Mouse (Mus musculus) retina, adult 2 months (tissue): ENCODE results near the gene Htra2.

Source experiments
- DNase-seq: peaks from one replicate; pipeline ENCODE4 v3.0.0-alpha.2; 2012; ENCODE audit warnings: low read depth, low spot score

The Htra2 gene

DNA sequence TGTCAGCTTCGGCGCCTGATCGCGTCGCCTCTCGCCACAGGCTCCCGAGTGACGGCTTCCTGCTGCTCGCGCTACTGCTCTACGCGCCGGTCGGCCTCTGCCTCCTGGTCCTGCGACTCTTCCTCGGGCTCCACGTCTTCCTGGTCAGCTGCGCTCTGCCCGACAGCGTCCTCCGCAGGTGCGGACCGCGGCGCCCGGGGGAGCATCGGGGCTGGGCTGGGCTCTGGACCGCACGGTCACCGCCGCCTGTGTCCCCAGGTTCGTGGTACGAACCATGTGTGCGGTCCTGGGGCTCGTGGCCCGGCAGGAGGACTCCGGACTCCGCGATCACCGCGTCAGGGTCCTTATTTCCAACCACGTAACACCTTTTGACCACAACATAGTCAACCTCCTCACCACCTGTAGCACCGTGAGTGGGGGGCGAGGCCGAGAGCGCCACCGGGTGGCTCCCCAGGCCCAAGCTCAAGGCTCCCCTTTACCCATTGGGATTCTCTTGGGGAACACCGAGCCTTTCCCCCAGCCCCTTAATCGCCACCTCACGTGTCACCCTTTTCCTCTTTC is at the start of gene Htra2:
Htra2 (minus strand) TSS at position 403 of the 561 bp plus-strand sequence.
- no peak for DNase-seq

DNA sequence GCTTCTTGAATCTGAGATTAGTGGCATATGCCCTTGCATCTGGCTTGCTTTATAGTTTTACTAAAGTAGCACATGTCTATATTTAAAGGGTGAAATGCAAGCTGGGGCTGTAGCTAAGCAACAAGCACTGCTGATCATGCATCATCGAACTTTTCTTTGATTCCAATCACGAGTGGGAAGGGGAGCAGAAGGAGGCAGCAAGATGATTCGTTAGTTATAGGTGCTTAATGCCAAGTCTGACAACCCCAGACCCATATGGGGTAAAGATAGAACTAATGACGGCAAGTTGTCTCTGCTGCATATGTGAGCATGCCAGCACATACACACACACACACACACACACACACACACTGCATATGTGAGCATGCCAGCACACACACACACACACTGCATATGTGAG is 49.1 kb upstream of the Htra2 start:
- DNase-seq: no peak

DNA sequence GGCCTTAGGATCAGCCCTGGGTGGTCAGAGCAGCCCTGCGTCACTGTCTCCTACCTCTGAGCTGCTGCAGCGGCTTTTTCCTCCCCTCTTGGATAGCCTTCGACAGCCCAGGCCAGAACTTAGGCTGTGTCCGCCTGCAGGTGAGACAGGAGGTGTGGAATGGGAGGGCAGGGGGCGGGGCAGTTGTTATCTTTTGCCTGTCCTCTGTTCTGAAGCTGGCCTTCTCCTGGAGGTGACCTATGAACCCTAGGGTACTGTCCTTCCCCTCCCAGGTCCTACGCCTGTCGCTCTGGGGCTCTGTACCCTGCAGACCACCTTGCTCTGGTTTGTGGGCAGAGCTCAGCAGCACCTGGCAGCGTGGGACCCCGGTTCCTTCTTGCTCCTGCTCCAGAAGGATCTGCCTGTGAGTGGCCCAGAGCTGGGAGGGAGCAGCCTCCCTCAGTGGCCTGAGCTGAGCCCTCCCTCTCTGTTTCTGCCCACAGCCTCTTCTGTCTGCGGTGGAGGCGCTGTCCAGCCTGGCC is 48.1 kb upstream of the Htra2 start:
- no peak for DNase-seq

DNA sequence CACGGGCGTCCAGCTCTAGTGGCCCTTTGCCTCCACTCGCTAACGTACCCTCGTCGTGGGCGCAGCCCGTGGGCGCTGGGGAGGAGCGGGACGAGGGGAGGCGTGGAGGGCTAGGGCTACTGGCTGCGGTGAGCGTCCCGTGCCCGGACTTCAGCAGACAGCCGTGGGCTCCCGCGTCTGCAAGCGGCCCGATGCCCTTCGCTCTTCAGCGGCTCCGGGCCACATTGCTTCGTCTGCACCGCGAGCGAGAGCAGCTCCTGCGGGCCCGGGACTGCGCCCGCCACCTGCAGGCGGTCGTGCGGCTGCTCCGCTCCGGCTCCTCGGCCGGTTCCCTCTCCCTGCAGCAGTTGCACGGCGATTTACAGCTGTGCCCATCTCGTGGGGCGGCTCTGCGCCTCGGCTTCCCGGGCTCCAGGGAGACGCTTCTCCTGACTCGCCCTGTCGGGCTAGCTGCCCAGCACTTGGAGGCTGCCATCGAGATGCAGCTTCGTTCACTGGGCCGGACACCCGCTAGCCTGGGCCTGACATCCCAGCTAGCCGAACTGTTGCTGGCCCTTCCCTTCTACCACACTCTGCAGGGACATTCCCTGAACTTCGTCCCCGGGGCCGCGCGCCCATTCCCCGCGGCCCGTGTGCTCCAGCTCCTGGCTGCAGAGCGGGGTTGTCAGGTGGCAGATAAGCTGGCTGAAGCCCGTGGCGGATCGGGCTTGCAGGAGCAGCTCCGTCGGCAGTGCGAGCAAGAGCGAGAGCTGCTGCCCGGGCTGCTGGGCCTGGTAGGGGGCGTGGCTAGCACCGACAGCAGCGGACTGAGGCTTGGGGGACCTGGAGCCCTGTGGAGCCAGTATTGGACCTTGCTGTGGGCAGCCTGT is 46.8 kb upstream of the Htra2 start:
- DNase-seq: peak; percentile 25

DNA sequence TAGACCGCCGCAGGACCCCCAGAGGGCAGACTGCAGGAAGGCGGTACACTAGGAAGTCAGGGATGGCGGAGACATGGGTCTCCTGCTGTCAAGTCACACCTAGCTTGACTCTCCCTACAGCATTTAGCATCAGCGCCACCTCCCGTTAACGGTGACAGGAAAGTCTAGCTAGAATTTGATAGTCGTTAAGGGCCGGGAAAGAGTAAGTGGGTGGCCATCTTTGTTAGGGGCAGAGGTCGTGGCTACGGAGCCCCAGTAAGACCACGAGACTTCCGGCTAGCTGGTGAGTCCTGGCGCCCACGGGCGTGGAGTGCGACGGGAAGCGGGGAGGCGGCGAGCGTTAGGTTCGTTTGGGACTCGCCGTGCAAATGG is 46.2 kb upstream of the Htra2 start, which contains the start of the genes Ccdc142 and Gm42688:
Ccdc142 (plus strand) TSS at position 286 of the 372 bp plus-strand sequence.
Gm42688 (plus strand) TSS at position 302 of the 372 bp plus-strand sequence.
- peak; percentile 82 for DNase-seq

DNA sequence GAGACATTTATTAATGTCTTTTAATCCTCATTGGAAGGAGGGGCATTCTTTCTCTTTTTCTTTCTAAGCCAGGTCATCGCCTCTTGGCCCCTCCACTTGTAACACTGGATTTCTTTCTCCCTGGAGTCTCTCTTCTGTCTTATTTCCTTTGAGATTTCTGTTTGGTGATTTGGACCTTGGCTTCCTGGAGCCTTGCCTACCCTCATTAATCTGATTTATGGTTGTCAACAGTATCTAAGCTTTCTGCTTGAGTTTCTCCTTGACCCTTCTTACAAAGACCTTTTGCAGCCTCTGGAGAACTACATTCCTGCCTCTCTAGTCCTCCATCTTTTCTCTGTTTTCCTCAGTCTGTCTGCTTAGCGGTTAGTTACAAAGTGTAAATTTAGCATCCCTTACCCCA is 43.3 kb upstream of the Htra2 start:
- DNase-seq: no peak

DNA sequence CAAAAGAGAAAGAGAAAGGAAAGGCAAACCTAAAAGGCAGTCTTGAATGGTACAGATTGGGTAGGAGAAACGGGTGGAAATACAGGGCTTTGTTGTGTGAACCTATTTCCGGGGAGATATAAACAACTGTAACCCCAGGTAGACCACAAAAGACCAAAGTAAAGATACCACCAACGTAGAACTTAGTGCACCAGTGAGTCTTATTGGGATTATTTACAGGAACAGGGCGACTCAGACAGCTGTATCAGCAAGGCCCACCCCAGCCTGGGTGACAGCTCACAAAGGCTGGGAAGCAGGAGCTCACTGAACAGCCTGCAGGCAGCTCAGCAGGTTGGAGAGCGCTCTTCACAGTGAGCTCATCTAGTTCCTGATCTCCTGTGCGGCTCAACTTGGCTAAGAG is 40.9 kb upstream of the Htra2 start:
- no peak for DNase-seq

DNA sequence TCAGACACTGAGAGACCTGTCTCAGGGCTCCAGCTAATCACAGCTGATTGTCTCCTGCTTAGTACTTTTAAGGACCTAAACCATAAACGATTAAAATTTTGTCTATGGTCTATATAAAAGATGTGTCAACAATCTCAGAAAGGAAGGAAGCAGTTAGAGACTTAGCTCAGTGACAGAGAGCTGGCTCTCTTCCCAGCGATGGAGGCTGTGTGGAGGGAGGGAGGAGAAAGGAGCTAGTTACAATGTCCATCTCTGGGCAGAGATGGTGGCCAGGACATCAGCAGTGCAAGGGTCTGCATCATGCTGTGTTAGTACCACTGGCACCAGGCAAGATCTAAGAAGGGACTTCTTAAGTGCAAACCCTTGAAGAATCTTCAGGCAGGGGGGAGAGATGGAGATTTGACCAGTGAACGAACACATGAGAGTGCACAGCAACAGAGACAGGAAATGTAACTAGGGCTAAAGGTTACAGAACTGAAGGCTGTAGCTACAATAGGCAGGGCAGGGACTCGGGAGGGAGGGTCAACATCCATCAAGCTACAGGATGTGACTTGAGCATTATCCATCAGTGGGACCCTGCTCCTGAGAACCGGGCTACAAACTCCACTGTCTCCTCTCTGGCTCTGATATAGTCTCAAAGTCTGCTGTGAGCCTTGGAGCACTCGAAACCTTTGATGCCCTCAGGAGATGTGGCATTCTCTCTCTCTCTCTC is 37.5 kb upstream of the Htra2 start:
- DNase-seq: no peak

DNA sequence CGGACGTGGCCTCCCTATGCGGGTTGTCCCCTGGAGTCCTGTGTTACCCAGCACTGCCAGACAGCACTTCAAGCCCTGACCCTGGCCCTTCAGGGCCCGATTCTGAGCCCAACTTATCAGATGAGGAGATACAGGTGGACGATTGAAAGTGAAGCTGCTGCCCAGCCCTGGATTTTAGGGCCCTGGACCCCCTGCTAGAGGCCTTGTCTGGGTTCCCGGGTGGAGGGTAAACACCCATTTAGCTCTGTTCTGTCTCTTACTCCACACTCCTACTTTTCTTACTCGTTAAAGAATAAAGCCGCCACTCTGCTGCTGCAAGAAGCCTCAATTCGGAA is 32.8 kb upstream of the Htra2 start:
- DNase-seq: no peak

DNA sequence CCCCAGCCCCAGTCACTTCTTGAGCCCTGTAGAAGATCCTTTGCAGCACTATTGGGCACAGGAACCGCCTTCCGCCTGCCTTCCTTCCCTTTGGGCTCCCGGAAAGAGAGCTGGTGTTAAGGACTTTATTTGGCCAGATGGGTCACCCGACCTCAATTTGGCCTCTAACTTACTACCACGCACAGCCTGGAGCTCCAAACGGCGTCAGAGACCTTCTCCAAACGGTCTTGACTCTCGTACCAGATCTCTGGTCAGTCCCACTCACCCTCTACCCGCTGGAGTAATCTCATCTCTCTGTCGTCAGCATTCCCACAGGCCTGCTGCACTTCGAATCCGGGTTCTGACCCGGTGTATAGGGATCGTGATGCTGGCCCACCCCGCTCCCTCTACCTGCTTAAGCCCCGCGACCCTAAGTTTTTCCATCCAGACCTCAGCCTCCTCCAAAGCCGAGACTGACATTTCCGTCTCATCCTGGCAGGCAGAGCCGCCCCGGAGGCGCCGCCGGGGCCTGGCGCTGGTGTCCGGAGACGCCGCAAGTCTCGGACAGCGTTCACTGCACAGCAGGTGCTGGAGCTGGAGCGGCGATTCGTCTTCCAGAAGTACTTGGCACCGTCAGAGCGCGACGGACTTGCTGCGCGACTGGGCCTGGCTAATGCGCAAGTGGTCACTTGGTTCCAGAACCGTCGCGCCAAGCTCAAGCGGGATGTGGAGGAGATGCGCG is 32.3 kb upstream of the Htra2 start:
- DNase-seq: no peak

DNA sequence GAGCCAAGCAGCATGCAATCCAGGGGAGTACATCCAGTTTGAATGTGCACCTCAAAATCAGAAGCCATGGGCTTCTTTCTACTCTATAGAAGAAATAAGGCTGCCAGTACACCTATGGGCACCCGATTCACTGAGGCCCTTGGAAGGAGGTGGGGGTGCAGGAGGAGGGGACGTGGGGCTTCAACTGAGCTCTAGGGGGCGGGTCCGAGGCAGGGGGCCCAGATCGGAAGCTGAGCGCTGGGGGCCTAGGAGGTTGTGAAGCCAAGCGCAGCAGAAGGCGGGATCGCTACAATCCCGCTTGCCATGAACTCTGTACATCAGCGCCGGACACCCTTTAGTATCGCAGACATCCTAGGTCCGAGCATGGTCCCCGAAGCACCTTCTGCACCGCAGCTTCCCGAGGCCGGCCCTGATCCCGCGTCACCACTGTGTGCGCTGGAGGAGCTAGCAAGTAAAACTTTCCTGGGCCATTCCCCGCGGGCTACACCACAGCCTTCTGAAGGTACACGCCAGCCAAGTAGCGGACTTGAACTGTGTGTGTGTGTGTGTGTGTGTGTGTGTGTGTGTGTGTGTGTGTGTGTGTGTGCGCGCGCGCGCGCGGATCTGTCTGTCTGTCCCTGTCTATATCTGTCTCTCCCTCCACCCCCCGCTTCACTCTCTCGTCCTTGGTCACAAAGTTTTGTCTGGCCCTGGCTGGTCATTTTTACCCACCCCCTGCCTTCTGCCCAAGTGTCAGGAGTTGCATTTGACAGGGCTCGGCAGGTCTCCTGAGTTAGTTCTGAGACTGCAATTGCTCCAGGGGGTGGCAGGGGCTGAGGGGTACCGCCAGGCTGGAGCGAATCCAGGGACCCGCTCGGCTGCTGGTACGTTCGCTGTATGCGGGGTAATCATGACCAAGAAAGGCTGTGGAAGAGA is 31.3 kb upstream of the Htra2 start, which contains the start of gene Lbx2:
Lbx2 (plus strand) TSS at position 247 of the 915 bp plus-strand sequence.
- DNase-seq: no peak

DNA sequence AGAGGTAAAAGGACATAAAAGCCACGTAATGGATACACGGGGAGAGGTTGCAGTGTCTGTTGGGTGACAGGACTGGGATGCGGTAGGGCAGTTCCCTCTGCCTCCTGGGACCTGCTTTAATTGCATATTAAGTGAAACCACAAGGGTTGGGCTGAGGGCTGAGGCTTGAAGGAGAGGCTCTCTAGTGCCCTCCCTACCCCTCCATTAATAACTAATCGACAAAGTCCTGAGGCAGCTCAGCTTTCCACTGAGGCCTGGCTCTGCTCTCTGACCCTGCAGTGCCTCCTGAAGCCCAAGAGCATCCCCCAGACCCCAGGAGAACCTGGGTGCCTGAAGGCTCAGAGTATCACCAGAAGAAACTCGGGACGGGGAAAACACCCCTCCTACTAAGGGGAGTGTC is 29.4 kb upstream of the Htra2 start:
- DNase-seq: no peak

DNA sequence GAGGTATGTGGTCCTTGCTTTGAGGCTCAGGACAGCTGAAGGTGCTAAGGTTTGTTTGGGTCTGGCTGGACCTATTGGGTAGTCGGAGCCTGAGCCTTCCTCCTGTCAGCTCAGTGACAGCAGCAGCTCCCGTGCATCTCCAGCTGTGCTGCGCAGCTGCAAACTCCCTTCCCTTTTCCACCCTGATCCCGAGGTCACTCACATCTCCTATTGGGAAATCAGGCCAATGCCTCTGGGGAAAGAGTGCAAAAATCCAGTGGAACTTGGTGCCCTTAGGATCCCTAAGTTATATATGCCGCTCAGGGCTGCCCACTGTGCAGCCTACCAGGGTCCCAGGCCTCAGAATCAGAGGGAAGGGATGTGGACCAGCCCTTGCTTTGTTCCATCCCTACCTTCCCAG is 28.4 kb upstream of the Htra2 start:
- no peak for DNase-seq

DNA sequence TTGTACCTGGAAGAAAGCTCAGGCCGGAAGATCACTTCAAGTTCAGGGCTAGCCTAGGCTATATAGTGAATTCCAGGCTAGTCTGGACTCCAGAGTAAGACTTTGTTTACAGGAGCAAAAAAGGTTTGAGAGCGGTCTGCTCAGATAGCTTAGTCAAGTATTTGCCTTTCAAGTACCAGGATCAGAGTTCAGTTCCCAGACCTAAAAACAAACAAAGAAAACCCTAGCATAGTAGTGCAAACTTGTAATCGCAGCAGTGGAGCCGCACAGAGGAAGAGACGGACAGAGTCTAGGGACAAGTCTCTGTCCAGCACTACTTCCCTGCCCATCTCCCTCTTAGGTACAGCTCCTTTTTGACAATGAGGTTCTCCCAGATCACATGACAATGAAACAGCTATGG is 25.1 kb upstream of the Htra2 start:
- DNase-seq: no peak

DNA sequence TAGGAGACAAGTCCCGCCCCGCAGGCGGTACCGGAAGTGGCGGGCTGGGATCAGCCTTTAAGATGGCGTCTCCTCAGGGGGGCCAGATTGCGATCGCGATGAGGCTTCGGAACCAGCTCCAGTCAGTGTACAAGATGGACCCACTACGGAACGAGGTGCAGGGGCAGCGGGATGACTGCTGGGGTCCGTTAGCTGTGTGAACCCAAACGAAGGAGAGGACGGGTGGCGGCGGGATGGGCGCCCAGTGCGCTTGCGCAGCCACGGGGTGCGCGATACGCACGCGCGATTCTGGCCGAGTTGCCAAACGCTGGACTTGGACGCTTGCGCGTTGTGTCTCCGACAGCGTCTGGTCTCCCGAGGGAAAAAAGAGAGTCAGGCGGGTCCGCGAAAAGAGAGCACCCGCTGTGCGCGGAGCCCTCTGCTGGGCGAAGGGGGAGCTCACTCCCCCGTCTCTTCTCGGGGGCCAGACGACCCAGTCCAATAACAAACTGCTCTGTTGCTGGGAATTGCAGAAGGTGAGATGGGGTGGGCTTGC is 23.3 kb upstream of the Htra2 start:
- DNase-seq: peak; percentile 98

DNA sequence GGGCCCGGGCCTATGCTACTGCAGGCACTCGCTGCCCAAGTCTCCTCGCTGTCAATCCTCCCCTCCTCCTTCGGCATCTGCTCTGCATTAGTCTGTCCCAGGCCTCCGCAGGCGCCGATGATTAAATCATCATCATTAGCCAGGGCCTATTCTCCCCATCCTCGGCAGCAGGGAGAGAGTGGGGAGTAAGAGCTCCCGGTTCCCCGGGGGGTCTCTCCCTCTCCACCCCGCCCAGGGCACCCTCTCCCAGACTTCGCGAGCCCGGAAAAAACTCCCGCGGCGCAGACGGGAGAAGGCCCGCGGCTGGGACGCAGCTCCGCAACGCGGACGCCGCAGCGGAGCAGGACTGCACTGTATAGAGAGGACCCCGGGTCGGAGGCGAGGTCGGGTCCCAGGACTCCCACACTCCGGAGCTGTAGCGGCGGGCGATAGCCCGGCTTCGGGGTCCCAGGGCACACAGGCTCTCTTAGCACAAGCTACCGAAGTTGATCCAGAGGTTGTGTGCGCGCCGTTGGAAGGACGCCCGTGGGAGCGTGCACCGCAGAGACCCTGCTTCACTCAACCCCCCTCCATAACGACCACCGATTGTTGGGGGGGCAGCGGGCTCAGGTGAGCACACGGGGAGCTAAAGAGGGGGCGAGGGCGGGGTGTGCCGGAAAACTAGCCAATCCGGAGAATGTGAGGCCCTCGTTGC is 22.7 kb upstream of the Htra2 start, which contains the start of gene Pcgf1:
Pcgf1 (plus strand) TSS at position 240 of the 694 bp plus-strand sequence.
- no peak for DNase-seq

DNA sequence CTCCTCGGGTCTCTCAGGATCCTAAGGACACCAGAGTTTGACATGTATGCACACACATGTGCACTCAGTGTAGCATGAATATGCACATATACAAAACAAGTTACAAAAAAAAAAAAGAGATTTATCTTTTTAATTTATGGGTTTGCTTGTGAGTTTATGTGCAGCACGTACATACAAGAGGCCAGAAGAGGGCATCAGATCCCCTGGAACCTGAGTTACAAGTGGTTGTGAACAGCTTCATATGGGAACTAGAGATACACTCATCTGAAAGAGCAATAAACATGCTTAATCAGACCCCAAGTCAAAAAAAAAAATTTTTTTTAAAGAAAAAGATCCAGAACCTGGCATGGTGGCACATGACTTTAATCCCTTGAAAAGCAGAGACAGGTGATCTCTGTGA is 19.9 kb upstream of the Htra2 start:
- no peak for DNase-seq

DNA sequence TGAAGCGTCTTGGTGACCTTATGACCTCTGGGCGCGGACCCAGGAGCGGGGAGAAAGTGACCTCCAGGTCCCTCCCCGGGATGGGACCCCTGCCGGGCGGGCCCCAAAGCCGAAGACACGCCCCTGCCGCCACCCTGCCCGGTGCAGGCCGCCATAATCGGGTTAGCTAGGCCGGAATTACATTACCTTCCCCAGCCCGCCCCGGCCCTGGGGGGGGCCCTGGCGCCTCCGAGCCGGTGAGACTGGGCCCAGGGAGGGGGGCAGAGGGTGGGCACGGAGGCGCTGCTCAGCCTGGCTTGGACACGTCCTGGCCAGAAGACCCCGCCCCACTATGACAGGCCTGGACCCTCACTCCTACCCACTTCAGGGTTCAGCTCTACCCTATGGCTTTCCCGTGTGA is 16.1 kb upstream of the Htra2 start:
- peak; percentile 64 for DNase-seq

DNA sequence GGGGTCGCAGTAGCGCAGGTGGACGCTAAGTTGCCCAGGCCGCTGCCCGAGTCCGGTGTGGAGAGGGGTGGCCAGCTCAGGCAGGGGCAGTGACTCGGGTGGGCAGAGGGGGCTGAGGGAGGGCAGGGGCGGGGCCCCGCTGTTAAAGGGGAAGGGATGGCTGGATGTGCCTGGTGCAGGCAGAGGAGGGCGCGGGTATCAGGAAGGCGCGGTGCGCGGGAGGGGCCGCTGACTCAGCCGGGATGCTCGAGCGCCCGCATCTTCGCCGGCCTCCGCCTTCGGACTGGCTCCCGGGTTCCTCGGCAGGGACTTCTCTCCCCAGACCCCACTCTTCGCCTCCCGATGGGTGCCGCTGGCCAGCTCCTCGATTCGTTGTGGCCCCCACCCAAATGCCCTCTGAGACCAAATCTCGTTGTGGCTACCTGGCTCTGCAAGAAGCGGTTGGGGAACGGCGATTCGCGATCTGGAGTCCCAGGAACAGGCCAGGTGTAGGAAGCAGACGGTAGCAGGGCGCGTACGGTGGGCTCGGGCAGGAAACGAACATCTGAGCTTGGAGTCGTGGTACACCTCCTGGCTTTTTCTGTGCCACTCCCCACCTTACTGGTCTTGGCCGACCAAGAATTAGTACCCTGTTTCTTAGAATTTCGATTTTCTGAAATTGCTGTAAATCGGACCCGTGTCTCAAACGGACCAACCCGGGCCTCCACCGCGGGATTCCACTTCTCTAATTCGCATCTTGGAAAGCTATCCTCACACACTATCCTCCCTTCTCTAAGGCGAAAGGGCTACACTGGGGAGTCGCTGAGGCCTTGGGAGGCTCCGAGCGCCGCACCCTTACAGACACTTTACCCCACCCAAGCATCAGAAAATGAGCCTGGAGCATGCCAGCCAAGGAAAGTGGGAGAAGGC is 15.5 kb upstream of the Htra2 start:
- peak; percentile 56 for DNase-seq
